Mouse (Mus musculus) v-Abl transformed pro-B cells (cell line): ENCODE data around the gene Fam129b.

Experiments used
- in situ Hi-C, 2 experiments: fragments of 400-800 bp; cut with MboI; formaldehyde crosslinking; loops; one replicate each; pipeline ENCODE4 v1.15.1; 2025; ENCODE audit not compliant: unreplicated experiment in 2 of 2

Gene Fam129b

DNA sequence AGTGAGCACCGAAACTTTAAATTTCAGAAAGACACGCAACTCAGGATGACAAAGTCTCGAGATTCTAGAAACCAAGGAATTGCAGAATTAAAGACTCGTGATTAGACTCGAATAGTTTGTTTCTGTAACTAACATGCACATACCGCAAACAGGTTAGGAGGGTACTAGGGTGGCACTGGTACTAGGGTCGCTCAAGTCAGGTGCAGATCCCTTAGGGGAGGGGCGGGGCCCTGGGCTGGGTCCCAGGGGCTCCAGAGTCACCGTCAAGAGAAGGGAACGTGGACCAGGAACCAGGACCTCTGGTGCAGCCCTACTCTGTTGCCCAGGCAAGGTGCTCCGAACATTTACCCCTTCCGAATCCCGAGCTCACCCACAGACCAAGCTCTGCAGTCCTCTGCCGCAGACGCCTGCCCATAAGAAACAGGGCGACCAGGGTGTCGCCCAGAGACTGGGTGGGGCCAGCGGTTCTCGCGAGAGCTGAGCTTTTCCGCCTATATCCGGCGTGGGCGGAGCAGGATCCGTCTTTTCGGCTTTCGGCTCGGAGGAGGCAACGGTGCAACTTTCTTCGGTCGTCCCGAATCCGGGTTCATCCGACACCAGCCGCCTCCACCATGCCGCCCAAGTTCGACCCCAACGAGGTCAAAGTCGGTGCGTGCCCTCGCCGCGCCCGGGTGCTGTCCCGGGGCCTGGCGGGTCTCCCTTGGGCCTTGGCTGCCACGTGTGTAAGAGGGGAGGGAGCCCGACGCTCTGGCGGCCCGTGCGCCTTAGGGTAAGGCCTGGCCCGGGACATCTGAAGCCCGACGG, 85.5 kb downstream of the Fam129b start, which contains the start of the genes Rpl12 and Lrsam1:
Rpl12 (plus strand) TSS at position 368 of the 804 bp plus-strand sequence.
Lrsam1 (minus strand) TSS at position 423 of the 804 bp plus-strand sequence.
- in situ Hi-C loops: no loop called here

- in situ Hi-C loops: no loop called here
Observed at GRCm38 (mm10) chr2:32962062-32962874, 86.4 kb downstream of the Fam129b start.

DNA sequence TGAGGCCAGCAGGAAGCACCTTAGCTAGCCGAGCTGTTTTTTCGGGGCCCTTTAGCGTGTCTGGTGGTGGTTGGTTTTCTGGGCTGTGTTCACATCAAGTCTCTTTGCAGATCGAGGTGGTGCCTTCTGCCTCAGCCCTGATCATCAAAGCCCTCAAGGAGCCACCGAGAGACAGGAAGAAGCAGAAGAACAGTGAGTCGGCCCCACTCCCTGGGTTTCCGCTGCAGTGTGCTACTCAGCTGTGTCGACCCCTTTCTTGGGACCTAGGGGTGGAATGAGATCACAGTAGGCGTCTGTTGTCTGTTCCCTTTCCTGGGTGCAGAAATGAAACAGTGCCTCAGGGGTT, 86.9 kb downstream of the Fam129b start:
- in situ Hi-C loops: no loop called here

GRCm38 (mm10) chr2:32963544-32963943, 87.6 kb downstream of the Fam129b start:
- in situ Hi-C loops: no loop called here

DNA sequence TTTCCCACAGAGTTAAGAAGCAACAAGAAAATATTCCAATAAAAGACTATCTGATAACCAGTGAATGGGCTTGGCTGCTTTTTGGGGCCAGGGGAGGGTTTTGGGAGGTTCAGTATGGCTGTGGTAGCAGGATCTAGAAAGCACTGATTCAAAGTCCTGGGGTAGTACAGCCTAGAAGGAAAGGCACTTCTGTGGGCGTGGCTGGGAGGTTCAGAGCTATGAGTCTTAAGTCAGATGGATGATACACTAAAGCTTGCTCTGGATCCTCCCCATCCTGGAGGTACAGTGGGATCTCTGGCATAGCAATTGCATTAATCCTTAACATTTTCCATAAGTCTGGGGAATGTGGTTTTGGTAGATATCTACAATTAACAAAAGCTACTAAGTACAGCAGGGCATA, 88.1 kb downstream of the Fam129b start:
- in situ Hi-C loops: no loop called here

DNA sequence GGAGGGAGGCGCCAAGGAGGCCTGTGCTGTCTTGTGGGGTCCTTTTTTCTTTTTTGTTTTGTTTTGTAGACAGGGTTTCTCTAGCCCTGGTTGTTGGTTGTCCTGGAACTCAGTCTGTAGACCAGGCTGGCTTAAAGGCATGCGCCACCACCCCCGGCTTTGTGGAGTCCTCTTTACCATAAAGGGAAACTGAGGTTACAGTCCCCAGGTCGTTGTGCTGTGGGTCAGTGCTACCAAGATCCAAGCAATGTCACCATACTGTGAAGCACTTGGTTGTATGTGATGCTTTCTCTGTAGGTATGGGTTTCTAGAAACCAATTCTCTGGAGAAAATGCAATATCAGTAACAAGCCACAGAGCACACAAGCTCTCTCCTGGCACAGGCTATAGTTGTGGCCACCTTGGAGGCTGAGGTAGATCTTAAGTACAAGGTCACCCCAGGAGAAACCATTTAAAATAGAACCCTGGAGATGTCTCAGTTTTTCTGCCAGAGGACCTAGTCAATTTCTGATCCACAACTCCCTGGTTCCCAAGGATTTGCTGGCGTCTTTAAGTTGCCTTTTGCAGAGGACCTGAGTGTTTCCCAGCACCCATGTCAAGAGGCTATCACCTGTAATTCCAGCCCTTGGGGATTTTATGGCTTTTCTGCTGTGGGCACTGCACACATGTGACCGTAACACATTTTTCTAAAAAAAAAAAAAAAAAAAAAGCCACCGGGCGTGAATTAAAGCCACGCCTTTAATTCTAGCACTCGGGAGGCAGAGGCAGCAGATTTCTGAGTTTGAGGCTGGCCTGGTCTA, 88.9 kb downstream of the Fam129b start:
- in situ Hi-C loops: no loop called here

DNA sequence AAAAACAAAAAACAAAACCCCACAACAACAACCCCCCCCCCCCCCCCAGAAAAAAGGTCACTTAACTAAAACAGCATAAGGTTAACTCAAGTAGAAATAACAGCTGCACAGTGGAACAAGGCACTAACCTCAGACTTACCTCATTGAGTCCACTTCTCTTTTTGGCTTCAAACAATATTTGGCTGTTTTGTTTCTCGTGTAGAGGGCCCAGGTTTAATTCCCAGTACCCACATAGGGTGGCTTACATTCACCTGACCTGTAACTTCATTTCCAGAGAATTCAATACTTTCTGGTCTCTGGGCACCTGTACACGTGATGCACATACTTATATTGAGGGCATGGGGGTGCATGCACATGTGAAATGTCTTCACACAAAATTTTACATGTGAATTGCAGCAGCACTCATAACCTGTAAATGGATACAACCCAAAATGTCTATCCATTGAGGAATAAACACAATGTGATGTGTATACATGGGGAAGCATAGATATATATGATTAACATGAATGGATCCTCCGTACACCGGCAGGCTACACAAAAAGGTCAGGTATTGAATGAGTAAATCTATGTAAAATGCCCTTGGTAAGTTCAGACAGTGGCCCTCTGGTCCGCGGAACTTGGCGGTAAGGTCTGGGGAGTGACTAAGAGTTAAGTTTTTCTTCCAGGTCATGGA, 89.7 kb downstream of the Fam129b start:
- in situ Hi-C loops: no loop called here

DNA sequence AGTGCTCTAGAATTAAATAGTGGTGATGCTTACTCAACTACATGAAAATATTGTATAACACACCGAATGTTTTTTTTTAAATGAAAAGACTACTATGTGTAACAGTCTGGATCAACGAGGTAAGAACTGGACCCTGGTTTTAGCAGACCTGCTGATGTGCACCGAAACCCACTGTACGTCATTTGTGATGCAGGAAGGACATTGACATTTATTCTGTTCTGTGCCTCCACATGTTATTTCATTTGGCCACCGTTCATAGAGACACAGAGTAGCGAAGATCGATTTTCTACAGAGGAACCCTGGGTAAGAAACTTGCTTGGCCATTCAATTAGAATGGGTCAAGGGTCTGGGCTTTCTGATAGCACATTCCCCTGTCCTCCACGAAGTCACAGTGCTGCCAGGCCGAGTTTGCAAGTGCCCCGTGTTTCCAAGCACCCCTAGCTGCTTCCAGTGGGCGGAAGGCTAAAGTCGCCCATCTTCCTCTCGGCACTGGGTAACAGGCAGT, 90.3 kb downstream of the Fam129b start:
- in situ Hi-C loops: no loop called here

GRCm38 (mm10) chr2:32966689-32967631, 91.0 kb downstream of the Fam129b start:
- in situ Hi-C loops: no loop called here

DNA sequence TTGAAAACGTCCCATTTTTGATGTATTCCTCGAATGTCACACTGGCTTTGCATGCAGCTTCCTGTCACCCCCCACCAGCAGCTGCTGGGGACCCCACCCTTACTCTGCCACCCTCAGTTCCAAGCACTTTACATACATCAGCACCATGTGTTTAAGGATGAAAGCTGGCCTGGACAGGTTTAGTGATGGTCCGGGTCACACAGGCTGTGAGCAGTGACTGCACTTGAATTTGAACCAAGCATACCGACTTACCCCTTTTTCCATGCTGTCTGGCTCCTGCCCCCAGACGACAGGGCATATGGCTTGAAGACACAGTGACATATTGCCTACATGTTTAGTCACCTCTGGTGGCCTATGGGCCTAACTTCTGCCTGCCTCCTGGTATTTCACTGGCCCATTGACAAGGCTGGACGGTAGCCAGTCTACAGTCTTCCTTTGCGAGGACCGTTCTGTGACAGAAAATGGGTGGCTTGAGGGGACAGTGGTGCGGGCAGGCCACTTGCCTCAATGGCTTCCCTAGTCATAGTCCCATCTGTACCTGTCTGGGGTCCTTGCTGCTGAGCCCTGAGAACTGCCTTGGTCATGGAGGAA, 92.2 kb downstream of the Fam129b start:
- in situ Hi-C loops: no loop called here

DNA sequence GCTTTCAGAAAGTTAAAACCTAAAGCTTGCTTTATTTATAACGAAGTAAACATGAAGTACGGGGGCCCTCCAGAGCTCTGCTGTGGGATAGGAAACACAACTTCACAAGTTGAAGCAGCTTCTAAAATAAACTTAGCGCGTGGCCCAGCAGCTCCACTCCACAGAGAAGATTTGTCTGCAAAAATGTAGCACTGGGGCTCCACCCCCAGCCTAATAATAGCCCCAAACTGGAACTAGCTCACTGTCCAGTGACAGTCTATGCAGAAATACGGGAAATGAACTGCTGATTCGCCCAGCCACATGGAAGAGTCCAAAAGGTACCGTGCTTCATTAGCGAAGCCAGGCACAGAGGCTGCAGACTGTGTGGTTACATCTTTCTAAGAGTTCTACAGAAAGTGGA, 93.4 kb downstream of the Fam129b start:
- in situ Hi-C loops: no loop called here

DNA sequence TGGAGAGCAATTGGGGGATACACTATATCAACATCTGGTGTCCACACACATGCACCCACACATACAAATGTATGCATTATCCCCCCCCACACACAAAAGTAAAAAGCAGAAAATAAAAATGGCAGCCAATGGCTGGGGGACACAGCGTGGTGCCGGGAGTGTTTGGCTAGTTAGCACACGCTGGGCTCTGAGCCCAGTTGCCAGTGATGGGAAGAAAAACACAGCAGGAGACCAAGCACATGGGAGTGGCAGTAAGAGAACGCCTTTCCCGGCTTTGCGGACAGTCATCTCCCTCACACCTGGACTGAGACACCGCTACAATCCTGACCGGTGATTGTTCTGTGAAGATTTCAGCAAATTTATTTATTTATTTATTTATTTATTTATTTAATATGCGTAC, 95.3 kb downstream of the Fam129b start:
- in situ Hi-C loops: no loop called here

DNA sequence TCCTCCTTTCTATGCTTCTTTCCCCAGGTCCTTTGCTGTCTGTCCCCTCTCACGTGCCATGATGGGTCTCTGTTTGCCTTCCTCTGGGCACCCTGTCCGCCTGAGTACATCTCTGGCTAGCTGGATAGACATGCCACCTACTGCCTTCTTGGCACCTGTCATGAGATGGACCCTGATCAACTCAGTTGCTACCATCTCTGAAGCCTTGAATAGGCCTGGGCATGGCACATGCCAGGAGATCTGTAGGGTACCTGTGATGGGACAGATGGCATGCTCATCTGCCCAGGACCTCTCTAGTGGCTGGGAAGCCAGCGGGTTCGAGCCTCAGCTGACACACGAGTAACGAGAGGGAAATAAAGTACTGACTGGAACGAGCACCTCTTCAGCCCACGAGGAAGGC, 98.3 kb downstream of the Fam129b start:
- in situ Hi-C loops: no loop called here
